Mouse (Mus musculus): ENCODE results near the gene Adgrl2.

GRCm38 (mm10) chr3:148956887-148957286 is 33.5 kb downstream of the Adgrl2 start:
- no peak for TF ChIP-seq CTCF (IDR thresholded peaks at IDR 0.05; ENCODE audit: low read depth)
- TF ChIP-seq EP300 (IDR thresholded peaks at IDR 0.05; ENCODE audit: low read depth), result no peak
